Mouse (Mus musculus) E14TG2a.4 (cell line): ENCODE results near the gene Dock8.

ENCODE experiments used
- CTCF ChIP-seq: conservative IDR thresholded peaks from 2 replicates; pipeline ENCODE4 v1.5.1; 2014; ENCODE audit warnings: low read length
- NANOG ChIP-seq: IDR thresholded peaks from 2 replicates; pipeline ENCODE4 v1.6.1; 2014; ENCODE audit warnings: borderline replicate concordance, low read length, mixed read lengths
- POU5F1 ChIP-seq: IDR thresholded peaks from 2 replicates; pipeline ENCODE4 v1.6.1; 2014; ENCODE audit warnings: low read length, borderline replicate concordance

DNA sequence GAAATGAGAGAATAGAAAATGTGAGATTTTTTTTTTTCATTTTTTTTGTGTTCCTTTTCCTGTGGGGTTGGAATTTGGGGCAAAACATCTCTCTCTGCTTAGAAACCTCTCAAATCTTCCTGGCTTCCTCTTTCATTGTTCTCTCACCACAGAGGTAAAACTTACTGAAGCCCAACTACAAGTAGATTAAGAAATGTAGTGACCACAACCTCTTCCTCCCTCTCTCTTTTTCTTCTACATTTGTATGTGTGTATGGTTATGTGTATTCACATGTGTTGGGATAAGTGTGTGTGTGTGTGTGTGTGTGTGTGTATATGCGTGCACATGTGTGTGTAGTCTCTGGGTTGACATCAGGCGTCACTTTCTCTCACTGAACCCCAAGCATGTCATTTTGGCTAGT is 9.2 kb downstream of the Dock8 start:
- no peak for TF ChIP-seq CTCF
- no peak for TF ChIP-seq NANOG
- TF ChIP-seq POU5F1 = no peak
